12 mouse cellular contexts compared by ENCODE assay signal in genomic region chr2:35703241-35703640, GRCm38 (mm10).
DNase-seq lines count a peak whose midpoint lies in the region; ATAC-seq and TF ChIP-seq lines count a peak whose summit lies in the region.
"Had no signal": no experiment of that assay in that cellular context is flagged by ENCODE, and none has a peak within 500 bp of the region (broad histone marks: within the 10 kb centered on the region; RNA-seq: fewer than 3 reads in every experiment).

No protein-coding gene starts in this region.

- no peak for TF ChIP-seq CTCF in hindbrain, postnatal 0 days (IDR thresholded peaks at IDR 0.05; ENCODE audit: low read depth)
- no peak for TF ChIP-seq CTCF in midbrain, postnatal 0 days (IDR thresholded peaks at IDR 0.05)

- no peak overlapping the region for H3K4me3 ChIP-seq in hindbrain, embryonic 10.5 days
- H3K4me3 ChIP-seq in hindbrain, postnatal 0 days (ENCODE audit: low read length), result no peak overlapping the region
- H3K4me3 ChIP-seq in midbrain, embryonic 14.5 days (replicated peaks; ENCODE audit: low read depth, low read length), result no peak overlapping the region
- no peak overlapping the region for H3K4me3 ChIP-seq in midbrain, postnatal 0 days (ENCODE audit: low read depth, low read length)
- H3K4me3 ChIP-seq in hindbrain, embryonic 12.5 days, result no peak overlapping the region
- H3K4me3 ChIP-seq in stomach, embryonic 15.5 days (replicated peaks), result no peak overlapping the region
- H3K4me3 ChIP-seq: erythroblast, embryonic 14.5 days; liver, embryonic 15.5 days had no signal

- DNase-seq in hindbrain, embryonic 10.5 days (ENCODE audit: low spot score), result no peak
- no peak for DNase-seq in hindbrain, postnatal 0 days (ENCODE audit: low spot score)
- no peak for DNase-seq in midbrain, embryonic 14.5 days
- no peak for DNase-seq in midbrain, postnatal 0 days (ENCODE audit: low spot score)
- DNase-seq in layer of hippocampus, adult 18-20 months (ENCODE audit: low spot score in 2 of 2), result no peak
- DNase-seq: cerebellum, postnatal 10 days; kidney, adult 8-10 months; layer of hippocampus, postnatal 36 days had no signal

- peaks cover 59% of the 10 kb centered on the region for H3K4me1 ChIP-seq in hindbrain, embryonic 10.5 days (replicated peaks)
- no peaks in the 10 kb centered on the region for H3K4me1 ChIP-seq in hindbrain, postnatal 0 days (ENCODE audit: insufficient read depth, low read length)
- H3K4me1 ChIP-seq in midbrain, embryonic 14.5 days (ENCODE audit: control insufficient read depth, insufficient read depth, low read length), result peaks cover 23% of the 10 kb centered on the region; the same call in 1 of the 2 replicates
- H3K4me1 ChIP-seq in midbrain, postnatal 0 days (ENCODE audit: insufficient read depth, low read length), result peaks cover 7% of the 10 kb centered on the region; the same call in 1 of the 2 replicates
- H3K4me1 ChIP-seq in hindbrain, embryonic 12.5 days, result peaks cover 54% of the 10 kb centered on the region
- peaks cover 22% of the 10 kb centered on the region for H3K4me1 ChIP-seq in stomach, embryonic 15.5 days
- H3K4me1 ChIP-seq: liver, embryonic 15.5 days had no signal

- no peaks in the 10 kb centered on the region for H3K27me3 ChIP-seq in hindbrain, embryonic 10.5 days (ENCODE audit: insufficient read depth, poor library complexity, severe bottlenecking)
- no peaks in the 10 kb centered on the region for H3K27me3 ChIP-seq in hindbrain, postnatal 0 days (ENCODE audit: insufficient read depth, low read length)
- H3K27me3 ChIP-seq in midbrain, embryonic 14.5 days (ENCODE audit: control insufficient read depth, insufficient read depth, low read length), result no peaks in the 10 kb centered on the region
- H3K27me3 ChIP-seq in midbrain, postnatal 0 days (ENCODE audit: insufficient read depth, low read length), result no peaks in the 10 kb centered on the region
- H3K27me3 ChIP-seq in hindbrain, embryonic 12.5 days, result no peaks in the 10 kb centered on the region
- no peaks in the 10 kb centered on the region for H3K27me3 ChIP-seq in stomach, embryonic 15.5 days (replicated peaks)
- H3K27me3 ChIP-seq: liver, embryonic 15.5 days had no signal

- H3K9me3 ChIP-seq in hindbrain, embryonic 10.5 days, result no peaks in the 10 kb centered on the region
- no peaks in the 10 kb centered on the region for H3K9me3 ChIP-seq in hindbrain, postnatal 0 days (ENCODE audit: low read length)
- no peaks in the 10 kb centered on the region for H3K9me3 ChIP-seq in midbrain, embryonic 14.5 days (ENCODE audit: control insufficient read depth, low read length)
- H3K9me3 ChIP-seq in midbrain, postnatal 0 days (ENCODE audit: low read length), result no peaks in the 10 kb centered on the region
- H3K9me3 ChIP-seq in hindbrain, embryonic 12.5 days (replicated peaks), result no peaks in the 10 kb centered on the region
- H3K9me3 ChIP-seq in stomach, embryonic 15.5 days, result no peaks in the 10 kb centered on the region
- H3K9me3 ChIP-seq: liver, embryonic 15.5 days had no signal

- peaks cover 27% of the 10 kb centered on the region for H3K36me3 ChIP-seq in hindbrain, embryonic 10.5 days
- H3K36me3 ChIP-seq in hindbrain, postnatal 0 days (ENCODE audit: insufficient read depth, low read length), result no peaks in the 10 kb centered on the region
- H3K36me3 ChIP-seq in midbrain, embryonic 14.5 days (ENCODE audit: control insufficient read depth, insufficient read depth, low read length), result no peaks in the 10 kb centered on the region
- H3K36me3 ChIP-seq in midbrain, postnatal 0 days (ENCODE audit: insufficient read depth, low read length), result no peaks in the 10 kb centered on the region
- H3K36me3 ChIP-seq in hindbrain, embryonic 12.5 days, result 0 out of 2 replicates have a peak, but pooled peaks cover 2% of the 10 kb centered on the region
- H3K36me3 ChIP-seq in stomach, embryonic 15.5 days, result 0 out of 2 replicates have a peak, but pooled peaks cover 3% of the 10 kb centered on the region
- H3K36me3 ChIP-seq: liver, embryonic 15.5 days had no signal

- H3K4me2 ChIP-seq in hindbrain, postnatal 0 days (ENCODE audit: low read depth, low read length), result no peak overlapping the region
- no peak overlapping the region for H3K4me2 ChIP-seq in midbrain, embryonic 14.5 days (ENCODE audit: low read length)
- no peak overlapping the region for H3K4me2 ChIP-seq in midbrain, postnatal 0 days (ENCODE audit: low read depth, low read length, poor library complexity, severe bottlenecking)
- no peak overlapping the region for H3K4me2 ChIP-seq in hindbrain, embryonic 12.5 days (replicated peaks)
- no peak overlapping the region for H3K4me2 ChIP-seq in stomach, embryonic 15.5 days
- H3K4me2 ChIP-seq: liver, embryonic 15.5 days had no signal

- peak overlapping the region; percentile 75 for H3K27ac ChIP-seq in hindbrain, embryonic 10.5 days
- H3K27ac ChIP-seq in hindbrain, postnatal 0 days, result no peak overlapping the region
- peak overlapping the region; percentile 21; the same call in 1 of the 2 replicates for H3K27ac ChIP-seq in midbrain, embryonic 14.5 days (replicated peaks; ENCODE audit: low read depth, low read length)
- no peak overlapping the region for H3K27ac ChIP-seq in midbrain, postnatal 0 days (ENCODE audit: low read depth, low read length)
- peak overlapping the region; percentile 80 for H3K27ac ChIP-seq in hindbrain, embryonic 12.5 days
- peak overlapping the region; percentile 71 for H3K27ac ChIP-seq in stomach, embryonic 15.5 days
- H3K27ac ChIP-seq: liver, embryonic 15.5 days had no signal

- H3K9ac ChIP-seq in hindbrain, postnatal 0 days (replicated peaks; ENCODE audit: low read length), result no peak overlapping the region
- H3K9ac ChIP-seq in midbrain, embryonic 14.5 days (replicated peaks; ENCODE audit: low read length), result no peak overlapping the region
- H3K9ac ChIP-seq in midbrain, postnatal 0 days (replicated peaks; ENCODE audit: low read length, poor library complexity, severe bottlenecking), result no peak overlapping the region
- no peak overlapping the region for H3K9ac ChIP-seq in hindbrain, embryonic 12.5 days
- no peak overlapping the region for H3K9ac ChIP-seq in stomach, embryonic 15.5 days
- H3K9ac ChIP-seq: liver, embryonic 15.5 days had no signal

- WGBS in hindbrain, embryonic 10.5 days, result 91% methylated on average over 3 of the region's 3 CpGs
- 79% methylated on average over 3 of the region's 3 CpGs for WGBS in hindbrain, postnatal 0 days
- 97% methylated on average over 3 of the region's 3 CpGs for WGBS in midbrain, embryonic 14.5 days
- WGBS in midbrain, postnatal 0 days, result 96% methylated on average over 3 of the region's 3 CpGs
- WGBS in hindbrain, embryonic 12.5 days, result 97% methylated on average over 3 of the region's 3 CpGs
- WGBS in stomach, embryonic 15.5 days, result 67% methylated on average over 3 of the region's 3 CpGs

- no peak for ATAC-seq in hindbrain, postnatal 0 days
- no peak for ATAC-seq in midbrain, embryonic 14.5 days (ENCODE audit: low FRiP score, low TSS enrichment)
- ATAC-seq in midbrain, postnatal 0 days (ENCODE audit: low FRiP score), result no peak
- no peak for ATAC-seq in hindbrain, embryonic 12.5 days (ENCODE audit: low FRiP score)
- no peak; the same call in 1 of the 2 replicates for ATAC-seq in stomach, embryonic 15.5 days (ENCODE audit: insufficient read depth, low FRiP score, low read depth)

Comparison
In these comparisons a context has a peak if more than half of its experiments do, and no peak if none do; other contexts are left out.
1. H3K27ac ChIP-seq: peak in hindbrain, embryonic 10.5 days (single experiment), midbrain, embryonic 14.5 days (single experiment), hindbrain, embryonic 12.5 days (single experiment) and stomach, embryonic 15.5 days (single experiment); none in hindbrain, postnatal 0 days (single experiment) and midbrain, postnatal 0 days (single experiment).